In the genomic region with DNA sequence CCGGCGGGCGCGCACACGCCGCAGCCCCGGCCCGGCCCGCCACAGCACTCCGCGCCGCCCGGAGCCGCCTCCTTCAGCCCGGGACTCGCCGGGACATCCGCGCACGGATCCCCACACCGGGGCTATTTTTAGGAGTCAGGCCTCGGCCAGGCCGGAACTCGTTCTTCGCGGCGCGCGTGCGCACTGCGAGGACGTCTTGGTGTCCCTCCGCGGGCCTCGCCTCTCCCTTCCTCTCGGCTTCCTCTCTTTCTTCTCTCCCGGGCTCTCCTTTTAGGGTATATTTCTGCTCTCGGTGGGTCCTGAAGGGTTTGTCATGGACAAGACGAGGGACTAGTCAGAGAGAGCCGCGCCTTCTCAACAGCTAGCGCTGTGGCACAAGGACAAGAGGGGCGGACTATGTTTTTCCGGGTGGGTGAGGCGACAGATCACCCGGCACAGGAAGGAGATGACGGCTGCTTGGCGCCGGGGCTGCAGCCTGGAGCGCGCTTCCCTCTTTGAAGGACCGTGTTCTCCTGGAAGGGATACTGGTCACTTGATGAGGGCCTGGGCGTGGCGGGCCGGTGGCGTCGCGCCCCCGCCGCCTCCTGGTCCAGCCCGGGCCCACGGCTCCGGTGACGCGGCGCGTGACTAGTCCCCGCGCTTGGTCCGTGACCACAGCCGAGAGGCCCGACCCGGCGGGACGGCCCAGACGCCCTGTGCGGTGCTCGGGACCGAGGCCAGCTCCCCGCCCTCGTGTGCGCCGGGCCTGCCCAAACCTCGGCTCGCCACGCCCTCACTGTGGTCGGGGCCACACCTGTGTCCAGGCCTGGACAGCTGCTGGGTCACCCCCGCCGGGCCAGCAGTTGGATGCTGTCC, we compare ENCODE assay signal across 8 mouse cellular contexts. TPM values are rescaled to one million over a fixed set of nuclear protein-coding genes. Genes with fewer than 3 reads are reported as not detected.
DNase-seq lines count a peak whose midpoint lies in the region; ATAC-seq and TF ChIP-seq lines count a peak whose summit lies in the region.

A gene (minus strand): TSS at position 130 of the 855 bp plus-strand sequence.

- H3K4me3 ChIP-seq in heart, embryonic 12.5 days: peak within 1 kb of the TSS; percentile 79
- H3K4me3 ChIP-seq in kidney, postnatal 0 days (replicated peaks; ENCODE audit: low read depth, low read length): peak within 1 kb of the TSS; percentile 93
- H3K4me3 ChIP-seq in liver, embryonic 11.5 days (ENCODE audit: low read depth, low read length): peak within 1 kb of the TSS; percentile 93
- peak within 1 kb of the TSS; percentile 90 for H3K4me3 ChIP-seq in stomach, embryonic 14.5 days (ENCODE audit: low read depth, low read length)

- ATAC-seq in erythroid progenitor cell, adult 5-6 weeks (replicated peaks; ENCODE audit: low FRiP score, poor library complexity, severe bottlenecking): peak; percentile 88
- ATAC-seq in heart, embryonic 12.5 days (ENCODE audit: insufficient number of reproducible peaks, low FRiP score): peak; percentile 89
- peak; percentile 94 for ATAC-seq in kidney, postnatal 0 days (replicated peaks; ENCODE audit: low FRiP score, low read depth)
- peak; percentile 87 for ATAC-seq in liver, embryonic 11.5 days (replicated peaks; ENCODE audit: low FRiP score)
- peak; percentile 90 for ATAC-seq in stomach, embryonic 14.5 days (ENCODE audit: insufficient number of reproducible peaks, insufficient read depth, low FRiP score, low read depth)

- no peaks in the 10 kb centered on the region for H3K36me3 ChIP-seq in heart, embryonic 12.5 days
- H3K36me3 ChIP-seq in kidney, postnatal 0 days (ENCODE audit: insufficient read depth, low read length): no peaks in the 10 kb centered on the region
- H3K36me3 ChIP-seq in liver, embryonic 11.5 days (ENCODE audit: control insufficient read depth, insufficient read depth, low read length): no peaks in the 10 kb centered on the region
- no peaks in the 10 kb centered on the region for H3K36me3 ChIP-seq in stomach, embryonic 14.5 days (ENCODE audit: control insufficient read depth, insufficient read depth, low read length)

- no peak for TF ChIP-seq CTCF in kidney, postnatal 0 days (IDR thresholded peaks at IDR 0.05; ENCODE audit: low read depth)

- H3K9ac ChIP-seq in heart, embryonic 12.5 days: peak within 1 kb of the TSS; percentile 100
- H3K9ac ChIP-seq in kidney, postnatal 0 days (ENCODE audit: low read depth, low read length): peak within 1 kb of the TSS; percentile 99
- H3K9ac ChIP-seq in liver, embryonic 11.5 days (ENCODE audit: low read depth, low read length): peak within 1 kb of the TSS; percentile 98
- H3K9ac ChIP-seq in stomach, embryonic 14.5 days (replicated peaks; ENCODE audit: low read depth, low read length): peak within 1 kb of the TSS; percentile 97

- H3K9me3 ChIP-seq in heart, embryonic 12.5 days (replicated peaks): no peaks in the 10 kb centered on the region
- no peaks in the 10 kb centered on the region for H3K9me3 ChIP-seq in kidney, postnatal 0 days (replicated peaks; ENCODE audit: low read length)
- no peaks in the 10 kb centered on the region for H3K9me3 ChIP-seq in liver, embryonic 11.5 days (ENCODE audit: control insufficient read depth, low read length)
- no peaks in the 10 kb centered on the region for H3K9me3 ChIP-seq in stomach, embryonic 14.5 days (ENCODE audit: control insufficient read depth, low read depth, low read length)

- H3K4me2 ChIP-seq in heart, embryonic 12.5 days: peak within 1 kb of the TSS; percentile 98
- peak within 1 kb of the TSS; percentile 93 for H3K4me2 ChIP-seq in kidney, postnatal 0 days (ENCODE audit: low read length)
- peak within 1 kb of the TSS; percentile 98 for H3K4me2 ChIP-seq in liver, embryonic 11.5 days
- peak within 1 kb of the TSS; percentile 95 for H3K4me2 ChIP-seq in stomach, embryonic 14.5 days (replicated peaks; ENCODE audit: low read depth, low read length)

- peak; percentile 97 for DNase-seq in CD4-positive helper T cell, adult 2 months (ENCODE audit: low read depth, low spot score)
- DNase-seq in brain, embryonic 18.5 days (ENCODE audit: low read depth, low spot score): peak; percentile 89
- DNase-seq in kidney, postnatal 0 days (ENCODE audit: low spot score): peak; percentile 95
- peak; percentile 95 for DNase-seq in liver, embryonic 11.5 days (ENCODE audit: low spot score)
- DNase-seq in naive thymus-derived CD4-positive, alpha-beta T cell, adult 2 months (ENCODE audit: low read depth): peak; percentile 97

- no peaks in the 10 kb centered on the region for H3K27me3 ChIP-seq in heart, embryonic 12.5 days (replicated peaks)
- H3K27me3 ChIP-seq in kidney, postnatal 0 days (ENCODE audit: insufficient read depth, low read length): no peaks in the 10 kb centered on the region
- no peaks in the 10 kb centered on the region for H3K27me3 ChIP-seq in liver, embryonic 11.5 days (replicated peaks; ENCODE audit: control insufficient read depth, insufficient read depth, low read length)
- H3K27me3 ChIP-seq in stomach, embryonic 14.5 days (ENCODE audit: control insufficient read depth, insufficient read depth, low read length): no peaks in the 10 kb centered on the region

- under 1% methylated on average over 89 of the region's 89 CpGs for WGBS in heart, embryonic 12.5 days
- under 1% methylated on average over 88 of the region's 89 CpGs for whole genome bisulfite sequencing in kidney, postnatal 0 days
- WGBS in liver, embryonic 11.5 days: under 1% methylated on average over 85 of the region's 89 CpGs
- under 1% methylated on average over 75 of the region's 89 CpGs for WGBS in stomach, embryonic 14.5 days

- peak within 1 kb of the TSS; percentile 100 for H3K27ac ChIP-seq in heart, embryonic 12.5 days (ENCODE audit: poor library complexity, severe bottlenecking)
- H3K27ac ChIP-seq in kidney, postnatal 0 days: peak within 1 kb of the TSS; percentile 95
- peak within 1 kb of the TSS; percentile 94 for H3K27ac ChIP-seq in liver, embryonic 11.5 days (ENCODE audit: low read depth, low read length)
- peak within 1 kb of the TSS; percentile 99 for H3K27ac ChIP-seq in stomach, embryonic 14.5 days (ENCODE audit: low read length)

- peaks cover 32% of the 10 kb centered on the region for H3K4me1 ChIP-seq in heart, embryonic 12.5 days (replicated peaks)
- H3K4me1 ChIP-seq in kidney, postnatal 0 days (replicated peaks; ENCODE audit: insufficient read depth, low read length): peaks cover 10% of the 10 kb centered on the region; the same call in 1 of the 2 replicates
- H3K4me1 ChIP-seq in liver, embryonic 11.5 days (replicated peaks; ENCODE audit: control insufficient read depth, insufficient read depth, low read length): peaks cover 28% of the 10 kb centered on the region
- H3K4me1 ChIP-seq in stomach, embryonic 14.5 days (ENCODE audit: control insufficient read depth, insufficient read depth, low read length): peaks cover 9% of the 10 kb centered on the region; the same call in 1 of the 2 replicates

RNA-seq across cellular contexts. Expression of the gene that starts here (rescaled TPM):
- total RNA-seq in erythroid progenitor cell, adult 5-6 weeks (2015; ENCODE audit: low replicate concordance): 23.5 and 39.6 TPM in 2 replicates
- 9.9 and 12.5 TPM in 2 replicates for total RNA-seq in erythroid progenitor cell, adult 5-6 weeks (2017; ENCODE audit: low replicate concordance)
- polyA plus RNA-seq in heart, embryonic 12.5 days (2016; fragmentation: Nextera tagmentation; extraction: Ambion mirVana): 93.6 and 105 TPM in 2 replicates
- polyA plus RNA-seq in kidney, postnatal 0 days (2015; fragmentation: Nextera tagmentation; extraction: Ambion mirVana): 33.3 and 35.5 TPM in 2 replicates
- polyA plus RNA-seq in liver, embryonic 11.5 days (2014; fragmentation: Nextera tagmentation; extraction: Ambion mirVana): 23.2 and 23.6 TPM in 2 replicates
- polyA plus RNA-seq in stomach, embryonic 14.5 days (2014; fragmentation: Nextera tagmentation; extraction: Ambion mirVana): 48.0 and 49.1 TPM in 2 replicates

Comparison
In these comparisons a context has a peak if more than half of its experiments do, and no peak if none do; other contexts are left out.
1. Peak in every context shown above with its lines: DNase-seq, ATAC-seq, H3K4me3 ChIP-seq and H3K27ac ChIP-seq.